Mouse (Mus musculus) erythroblast, embryonic 14.5 days (primary cell): ENCODE measurements around the gene Tuba4a.

Source experiments
- GATA1 ChIP-seq: IDR thresholded peaks from 2 replicates; pipeline ENCODE4 v1.6.1; 2012; ENCODE audit warnings: low read length, inconsistent platforms, mixed read lengths
- TAL1 ChIP-seq: IDR thresholded peaks from 3 replicates; pipeline ENCODE4 v1.6.1; 2012; ENCODE audit warnings: low read length, inconsistent platforms, mixed read lengths

DNA sequence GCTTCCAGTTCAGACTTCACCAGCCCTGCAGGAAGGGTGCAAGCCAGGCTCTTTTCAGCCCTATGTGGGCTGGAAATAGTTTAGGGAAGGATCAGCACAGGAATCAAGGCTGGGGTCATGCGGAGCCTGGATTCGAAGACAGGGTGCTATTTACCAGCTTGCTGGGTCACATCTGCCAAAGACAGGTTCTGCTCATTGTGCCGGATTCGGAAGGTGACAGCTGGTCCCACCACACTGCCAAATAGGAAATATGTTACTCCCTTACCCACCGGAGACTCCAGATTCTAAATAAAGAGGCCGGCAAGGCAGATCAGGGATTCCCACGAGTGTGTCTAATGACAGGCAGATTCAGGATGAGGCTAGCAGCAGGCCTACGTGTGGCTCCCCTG is 35.0 kb upstream of the Tuba4a start:
- TF ChIP-seq TAL1 (no peak), GATA1 (no peak)
